Mouse (Mus musculus) G1E (cell line): ENCODE data around the gene Cacybp. TPM values are rescaled to one million over a fixed set of nuclear protein-coding genes. Genes with fewer than 3 reads are reported as not detected.
A peak's percentile ranks its signal among the peaks of the same experiment; 100 is the strongest.

ENCODE experiments used
- ATAC-seq: 2 replicates; pipeline ENCODE4 v1.8.0; 2016; ENCODE audit warnings: mild to moderate bottlenecking; ENCODE audit not compliant: insufficient number of reproducible peaks, poor library complexity, low FRiP score, severe bottlenecking; ENCODE audit errors: extremely low read depth
- DNase-seq: peaks from one replicate; pipeline ENCODE4 v3.0.0; 2012; ENCODE audit warnings: low spot score
- H3K27me3 ChIP-seq: 2 replicates; pipeline ENCODE4 v1.6.1; 2012; ENCODE audit warnings: mild to moderate bottlenecking, low read length, inconsistent platforms; ENCODE audit not compliant: insufficient read depth
- H3K36me3 ChIP-seq: replicated peaks from 2 replicates; pipeline ENCODE3; 2012; ENCODE audit warnings: mild to moderate bottlenecking, inconsistent platforms
- H3K4me1 ChIP-seq: 2 replicates; pipeline ENCODE4 v1.6.1; 2012; ENCODE audit warnings: low read depth, low read length, inconsistent platforms, mixed read lengths; ENCODE audit not compliant: insufficient read depth
- H3K4me3 ChIP-seq: 2 replicates; pipeline ENCODE4 v1.5.1; 2012; ENCODE audit warnings: low read depth, mild to moderate bottlenecking, inconsistent platforms, low read length, moderate library complexity, mixed read lengths
- H3K9me3 ChIP-seq: replicated peaks from 2 replicates; pipeline ENCODE4 v1.6.1; 2012; ENCODE audit warnings: inconsistent platforms
- CTCF ChIP-seq: IDR thresholded peaks from 2 replicates; pipeline ENCODE4 v1.5.1; 2012; ENCODE audit warnings: low read depth, low read length, inconsistent platforms, mixed read lengths
- GATA1 ChIP-seq: IDR thresholded peaks from 2 replicates; pipeline ENCODE4 v1.6.1; 2012; ENCODE audit warnings: borderline replicate concordance, low read length, inconsistent platforms, mixed read lengths
- GATA2 ChIP-seq: IDR thresholded peaks from 2 replicates; pipeline ENCODE4 v1.6.1; 2012; ENCODE audit warnings: low read depth, low read length, inconsistent platforms, borderline replicate concordance
- POLR2AphosphoS5 ChIP-seq: IDR thresholded peaks from 2 replicates; pipeline ENCODE4 v1.6.1; 2012; ENCODE audit warnings: low read depth, low read length, inconsistent platforms; ENCODE audit not compliant: insufficient replicate concordance
- TAL1 ChIP-seq: conservative IDR thresholded peaks from 2 replicates; pipeline ENCODE4 v1.6.1; 2012; ENCODE audit warnings: low read depth, low read length, inconsistent platforms, mixed read lengths
- polyA plus RNA-seq: library from polyadenylated mRNA; stranded (reverse); fragments of >175 nt; gene quantifications from 2 replicates; pipeline ENCODE4 v1.2.3, GENCODE M21; 2012
- total RNA-seq, 2 experiments: library from RNA; stranded (forward) in 1 of 2; stranded (reverse) in 1 of 2; fragments of 200-1000 nt in 1 of 2; fragments of >200 nt in 1 of 2; fragmentation: Nextera tagmentation in 1 of 2; gene quantifications; 2 replicates each; pipeline ENCODE4 v1.2.3; 2014 to 2017

Gene Cacybp
- total and polyA plus RNA-seq, 3 experiments = 83.8 to 225 (median 185) TPM

DNA sequence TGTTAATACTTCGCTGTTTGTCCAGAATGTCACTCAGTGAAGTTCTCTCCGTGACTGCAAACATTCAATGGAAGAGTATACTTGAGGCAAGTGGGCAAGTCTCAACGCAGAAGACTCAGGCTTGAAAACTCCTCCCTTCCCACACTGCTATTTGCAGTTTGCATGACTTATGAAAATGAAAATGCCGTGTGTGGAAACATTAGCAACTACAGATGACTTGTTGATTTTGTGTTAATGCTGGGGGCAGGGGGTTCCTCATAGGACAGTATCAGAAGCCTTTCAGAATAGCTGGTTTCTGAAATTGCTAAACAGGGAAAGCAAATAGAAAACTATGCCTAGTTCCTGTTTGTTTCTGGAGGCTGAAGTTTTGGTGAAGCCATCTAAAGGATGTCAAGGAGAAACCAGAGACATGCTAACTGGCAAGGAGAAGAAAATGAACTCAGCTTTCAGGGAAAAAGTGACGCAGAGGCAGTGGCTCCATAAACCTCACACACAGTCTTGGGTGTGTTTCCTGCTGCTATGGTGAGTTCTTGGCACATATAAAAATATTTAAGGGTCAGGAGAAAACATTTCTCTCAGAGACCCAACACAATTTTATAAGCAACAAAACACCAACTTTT is 38.8 kb upstream of the Cacybp start:
- Histone ChIP-seq H3K4me1 (peaks cover 6% of the 10 kb centered on the region; the same call in 1 of the 2 replicates), H3K4me3 (no peak overlapping the region), H3K9me3 (no peaks in the 10 kb centered on the region), H3K27me3 (no peaks in the 10 kb centered on the region), H3K36me3 (peaks cover 41% of the 10 kb centered on the region)
- no peak for ATAC-seq
- no peak for TF ChIP-seq GATA2
- TF ChIP-seq CTCF = no peak
- no peak for TF ChIP-seq TAL1
- DNase-seq = no peak

DNA sequence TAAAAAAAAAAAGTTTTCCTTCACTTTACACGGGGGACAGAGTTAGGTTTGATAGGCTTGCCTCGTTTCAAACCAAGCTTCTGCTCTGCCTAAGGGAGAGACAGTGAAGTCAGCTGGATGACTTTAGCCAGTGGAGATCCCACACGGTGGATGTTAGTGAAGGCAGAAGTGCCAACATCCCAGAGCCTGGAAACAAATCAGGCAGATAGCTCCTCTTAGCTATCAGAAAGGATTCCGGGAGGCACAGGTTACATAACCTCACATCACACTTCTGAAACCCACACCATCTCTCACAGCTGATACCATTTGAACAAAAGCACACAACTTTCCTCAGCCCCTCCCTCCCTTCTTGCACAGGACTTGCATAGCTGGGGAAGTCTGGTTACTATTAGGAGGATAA is 38.1 kb upstream of the Cacybp start:
- no peaks in the 10 kb centered on the region for H3K27me3 ChIP-seq
- peaks cover 6% of the 10 kb centered on the region; the same call in 1 of the 2 replicates for H3K4me1 ChIP-seq
- H3K4me3 ChIP-seq = no peak overlapping the region
- H3K36me3 ChIP-seq = peaks cover 43% of the 10 kb centered on the region
- DNase-seq = no peak
- no peaks in the 10 kb centered on the region for H3K9me3 ChIP-seq
- TF ChIP-seq POLR2AphosphoS5 (no peak), GATA1 (no peak), GATA2 (no peak), TAL1 (no peak), CTCF (no peak)
- ATAC-seq = no peak

DNA sequence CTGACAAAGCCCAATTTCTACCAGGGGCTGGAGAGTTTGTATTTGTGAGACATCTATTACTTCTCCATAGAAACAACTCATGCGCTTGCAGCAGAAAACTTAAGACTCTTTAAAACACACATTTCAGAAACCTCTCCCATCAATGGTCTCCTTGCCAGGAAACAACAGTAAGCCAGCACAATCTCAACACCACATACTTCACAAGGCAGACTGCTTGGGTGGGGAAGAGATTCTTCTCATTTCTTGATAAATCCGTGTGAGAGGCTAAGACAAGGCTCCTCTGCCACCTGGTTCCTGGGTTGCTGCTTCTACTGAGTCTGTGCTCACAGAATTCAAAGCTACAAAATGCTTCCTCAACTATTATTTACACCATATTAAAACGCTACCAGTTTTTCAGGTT is 37.1 kb upstream of the Cacybp start:
- no peak overlapping the region for H3K4me3 ChIP-seq
- peaks cover 3% of the 10 kb centered on the region; the same call in 1 of the 2 replicates for H3K4me1 ChIP-seq
- DNase-seq (no peak), ATAC-seq (no peak)
- TF ChIP-seq GATA2 (no peak), GATA1 (no peak), POLR2AphosphoS5 (no peak), CTCF (no peak)
- no peaks in the 10 kb centered on the region for H3K9me3 ChIP-seq
- peaks cover 35% of the 10 kb centered on the region for H3K36me3 ChIP-seq
- H3K27me3 ChIP-seq = no peaks in the 10 kb centered on the region

DNA sequence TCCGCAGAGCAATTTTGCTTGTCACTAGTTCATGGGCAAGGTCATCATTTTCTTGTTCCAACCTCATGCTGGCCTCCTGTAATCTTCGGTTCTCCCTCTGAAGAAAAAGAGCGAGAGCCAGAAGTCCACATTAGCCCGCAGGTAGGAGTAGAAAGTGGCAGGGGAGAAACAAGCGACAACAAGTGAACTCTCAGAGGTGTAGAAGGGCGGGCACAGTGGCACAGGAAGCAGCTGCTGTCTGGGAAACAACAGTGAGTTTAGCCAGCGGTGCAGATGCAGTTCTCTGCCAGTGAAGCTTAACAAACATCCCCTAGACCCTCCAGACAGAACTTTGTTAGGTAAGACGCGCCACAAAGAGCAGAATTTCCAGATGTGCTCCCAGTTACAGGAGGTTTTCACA is 34.8 kb upstream of the Cacybp start:
- no peak overlapping the region for H3K4me3 ChIP-seq
- TF ChIP-seq GATA2 = no peak
- TF ChIP-seq CTCF = no peak
- TF ChIP-seq TAL1 = no peak
- peaks cover 35% of the 10 kb centered on the region for H3K36me3 ChIP-seq
- no peak for DNase-seq
- H3K27me3 ChIP-seq = no peaks in the 10 kb centered on the region
- no peak for ATAC-seq
- peaks cover 3% of the 10 kb centered on the region; the same call in 1 of the 2 replicates for H3K4me1 ChIP-seq
- H3K9me3 ChIP-seq = no peaks in the 10 kb centered on the region

DNA sequence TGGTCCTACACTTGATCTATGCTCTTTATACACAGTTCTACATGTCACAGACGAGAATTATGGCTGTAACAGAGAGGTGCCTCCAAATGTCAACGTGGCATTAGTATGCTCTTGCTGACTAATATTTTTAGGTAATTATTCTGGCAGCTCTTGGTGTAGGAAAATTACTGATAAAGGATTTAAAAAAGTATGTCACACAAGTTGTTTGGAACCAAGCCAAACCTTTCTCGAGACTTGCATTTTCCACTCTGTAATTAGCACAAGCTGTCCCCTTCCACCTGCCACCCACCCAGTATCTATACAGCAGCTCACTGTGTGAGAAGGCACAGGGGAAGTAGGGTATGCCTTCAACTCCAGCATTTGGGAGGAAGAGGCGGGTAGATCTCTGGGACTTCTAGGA is 34.2 kb upstream of the Cacybp start:
- Histone ChIP-seq H3K36me3 (peaks cover 39% of the 10 kb centered on the region), H3K27me3 (no peaks in the 10 kb centered on the region), H3K4me3 (no peak overlapping the region), H3K9me3 (no peaks in the 10 kb centered on the region), H3K4me1 (peaks cover 3% of the 10 kb centered on the region; the same call in 1 of the 2 replicates)
- DNase-seq = no peak
- no peak for TF ChIP-seq CTCF
- TF ChIP-seq TAL1 = no peak
- no peak for TF ChIP-seq POLR2AphosphoS5
- TF ChIP-seq GATA2 = no peak
- no peak for TF ChIP-seq GATA1
- ATAC-seq = no peak

DNA sequence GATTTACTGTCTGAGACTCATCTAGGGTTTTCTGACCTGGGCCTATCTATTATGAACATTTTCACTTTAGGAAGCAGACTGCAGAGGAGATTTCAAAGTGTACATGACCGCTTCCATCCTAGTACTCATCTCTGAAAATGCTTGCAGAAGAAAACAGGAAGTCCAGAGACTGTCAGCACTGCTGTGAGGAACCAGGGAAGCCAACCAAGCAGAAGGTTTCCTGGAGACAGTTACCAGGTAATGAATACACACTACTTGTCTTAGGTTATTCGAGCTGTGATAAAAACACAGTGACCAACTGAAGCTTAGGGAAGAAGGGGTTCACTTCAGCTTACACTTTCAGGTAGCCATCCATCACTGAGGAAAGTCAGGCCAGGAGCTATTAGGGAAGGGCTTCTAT is 33.3 kb upstream of the Cacybp start:
- ATAC-seq = peak; percentile 15; the same call in 1 of the 2 replicates
- no peak for DNase-seq
- H3K4me3 ChIP-seq = no peak overlapping the region
- H3K27me3 ChIP-seq = no peaks in the 10 kb centered on the region
- H3K36me3 ChIP-seq = peaks cover 39% of the 10 kb centered on the region
- peaks cover 3% of the 10 kb centered on the region; the same call in 1 of the 2 replicates for H3K4me1 ChIP-seq
- TF ChIP-seq GATA2 (no peak), POLR2AphosphoS5 (no peak), TAL1 (no peak), GATA1 (no peak), CTCF (no peak)
- H3K9me3 ChIP-seq = no peaks in the 10 kb centered on the region
